Mouse (Mus musculus): ENCODE measurements around the gene Bmper.

The Bmper gene

GRCm38 (mm10) chr9:23235368-23236002 is 12.6 kb downstream of the Bmper start:
- DNase-seq (ENCODE audit: low spot score), result no peak

GRCm38 (mm10) chr9:23236635-23237279 is 13.9 kb downstream of the Bmper start:
- DNase-seq (ENCODE audit: low spot score), result no peak

GRCm38 (mm10) chr9:23239011-23239410 is 16.1 kb downstream of the Bmper start:
- no peak for DNase-seq (ENCODE audit: low spot score)

- peak; percentile 54 for DNase-seq (ENCODE audit: low spot score)
These were observed 20.0 kb downstream of the Bmper start for GRCm38 (mm10) chr9:23242911-23243310.

GRCm38 (mm10) chr9:23243869-23244268 is 21.0 kb downstream of the Bmper start:
- DNase-seq (ENCODE audit: low spot score), result no peak

GRCm38 (mm10) chr9:23246389-23246788 is 23.5 kb downstream of the Bmper start:
- DNase-seq (ENCODE audit: low spot score), result no peak

- DNase-seq (ENCODE audit: low spot score), result peak; percentile 73
These were observed 27.1 kb downstream of the Bmper start for GRCm38 (mm10) chr9:23250026-23250425.

GRCm38 (mm10) chr9:23251001-23251400 is 28.1 kb downstream of the Bmper start:
- DNase-seq (ENCODE audit: low spot score), result no peak

- no peak for DNase-seq (ENCODE audit: low spot score)
These were observed 30.7 kb downstream of the Bmper start for GRCm38 (mm10) chr9:23253624-23254023.

- no peak for DNase-seq (ENCODE audit: low spot score)
These were observed 31.6 kb downstream of the Bmper start for GRCm38 (mm10) chr9:23254237-23255214.

GRCm38 (mm10) chr9:23255841-23256240 is 33.0 kb downstream of the Bmper start:
- DNase-seq (ENCODE audit: low spot score), result no peak

GRCm38 (mm10) chr9:23256576-23256975 is 33.7 kb downstream of the Bmper start:
- DNase-seq (ENCODE audit: low spot score), result no peak

GRCm38 (mm10) chr9:23261834-23262233 is 39.0 kb downstream of the Bmper start:
- no peak for DNase-seq (ENCODE audit: low spot score)

- no peak for DNase-seq (ENCODE audit: low spot score)
These were observed 40.0 kb downstream of the Bmper start for GRCm38 (mm10) chr9:23262851-23263250.

GRCm38 (mm10) chr9:23264471-23264870 is 41.6 kb downstream of the Bmper start:
- no peak for DNase-seq (ENCODE audit: low spot score)

GRCm38 (mm10) chr9:23268609-23269008 is 45.7 kb downstream of the Bmper start:
- DNase-seq (ENCODE audit: low spot score), result no peak

GRCm38 (mm10) chr9:23269087-23269486 is 46.2 kb downstream of the Bmper start:
- no peak for DNase-seq (ENCODE audit: low spot score)

GRCm38 (mm10) chr9:23276244-23276643 is 53.4 kb downstream of the Bmper start:
- DNase-seq (ENCODE audit: low spot score), result no peak

- DNase-seq (ENCODE audit: low spot score), result no peak
These were observed 62.1 kb downstream of the Bmper start for GRCm38 (mm10) chr9:23284940-23285460.

- DNase-seq (ENCODE audit: low spot score), result no peak
These were observed 70.7 kb downstream of the Bmper start for GRCm38 (mm10) chr9:23293574-23293973.

- no peak for DNase-seq (ENCODE audit: low spot score)
These were observed 72.7 kb downstream of the Bmper start for GRCm38 (mm10) chr9:23295569-23295968.

- DNase-seq (ENCODE audit: low spot score), result no peak
These were observed 74.8 kb downstream of the Bmper start for GRCm38 (mm10) chr9:23297491-23298170.
